8 mouse cellular contexts compared by ENCODE assay signal in genomic region chr11:65161881-65162766, GRCm38 (mm10). TPM values are rescaled to one million over a fixed set of nuclear protein-coding genes. Genes with fewer than 3 reads are reported as not detected.
DNase-seq lines count a peak whose midpoint lies in the region; ATAC-seq and TF ChIP-seq lines count a peak whose summit lies in the region.

No protein-coding gene starts in this region.

- no peaks in the 10 kb centered on the region for H3K4me1 ChIP-seq in thymus, adult 2 months (replicated peaks; ENCODE audit: control insufficient read depth, insufficient read depth, low read length)
- H3K4me1 ChIP-seq in embryonic facial prominence, embryonic 11.5 days (ENCODE audit: control insufficient read depth, insufficient read depth, low read length) = no peaks in the 10 kb centered on the region
- H3K4me1 ChIP-seq in hindbrain, embryonic 13.5 days (replicated peaks) = peaks cover 24% of the 10 kb centered on the region
- H3K4me1 ChIP-seq in midbrain, embryonic 11.5 days (ENCODE audit: control insufficient read depth, insufficient read depth, low read length) = peaks cover 6% of the 10 kb centered on the region; the same call in 1 of the 2 replicates

- no peaks in the 10 kb centered on the region for H3K27me3 ChIP-seq in thymus, adult 2 months (ENCODE audit: control insufficient read depth, insufficient read depth, low read length)
- no peaks in the 10 kb centered on the region; the same call in 1 of the 2 replicates for H3K27me3 ChIP-seq in embryonic facial prominence, embryonic 11.5 days (ENCODE audit: control insufficient read depth, insufficient read depth, low read length)
- H3K27me3 ChIP-seq in hindbrain, embryonic 13.5 days = 0 out of 2 replicates have a peak, but pooled peaks cover 5% of the 10 kb centered on the region
- H3K27me3 ChIP-seq in midbrain, embryonic 11.5 days (ENCODE audit: control insufficient read depth, insufficient read depth, low read length) = peaks cover 4% of the 10 kb centered on the region; the same call in 1 of the 2 replicates

- peak overlapping the region; percentile 8 for H3K4me3 ChIP-seq in thymus, adult 2 months (ENCODE audit: control insufficient read depth, insufficient read depth, low read length)
- peak overlapping the region; percentile 72 for H3K4me3 ChIP-seq in embryonic facial prominence, embryonic 11.5 days (ENCODE audit: low read depth, low read length)
- peak overlapping the region; percentile 88 for H3K4me3 ChIP-seq in hindbrain, embryonic 13.5 days
- H3K4me3 ChIP-seq in midbrain, embryonic 11.5 days (ENCODE audit: low read depth, low read length) = peak overlapping the region; percentile 83

- peak overlapping the region; percentile 89 for H3K9ac ChIP-seq in embryonic facial prominence, embryonic 11.5 days (replicated peaks; ENCODE audit: low read length)
- H3K9ac ChIP-seq in hindbrain, embryonic 13.5 days = peak overlapping the region; percentile 92
- H3K9ac ChIP-seq in midbrain, embryonic 11.5 days (ENCODE audit: low read length) = peak overlapping the region; percentile 88

- DNase-seq in thymus, adult 2 months = no peak
- no peak for DNase-seq in thymus, postnatal 14 days
- DNase-seq in embryonic facial prominence, embryonic 11.5 days (ENCODE audit: low spot score) = peak; percentile 25
- peak; percentile 46 to 63 for DNase-seq in left cerebral cortex, postnatal 36 days (ENCODE audit: low spot score in 2 of 2)
- peak; percentile 97 for DNase-seq in midbrain, embryonic 11.5 days (ENCODE audit: low spot score, missing footprints)
- DNase-seq in yolk sac, embryonic 10.5 days (ENCODE audit: low spot score) = peak; percentile 13
- no peak for DNase-seq in thymus, postnatal 25 days

- no peaks in the 10 kb centered on the region for H3K36me3 ChIP-seq in thymus, adult 2 months (ENCODE audit: control insufficient read depth, insufficient read depth, low read length)
- H3K36me3 ChIP-seq in embryonic facial prominence, embryonic 11.5 days (replicated peaks; ENCODE audit: control insufficient read depth, insufficient read depth, low read depth, low read length) = no peaks in the 10 kb centered on the region
- 0 out of 2 replicates have a peak, but pooled peaks cover 2% of the 10 kb centered on the region for H3K36me3 ChIP-seq in hindbrain, embryonic 13.5 days
- H3K36me3 ChIP-seq in midbrain, embryonic 11.5 days (ENCODE audit: control insufficient read depth, insufficient read depth, low read length) = no peaks in the 10 kb centered on the region

- H3K9me3 ChIP-seq in embryonic facial prominence, embryonic 11.5 days (replicated peaks; ENCODE audit: control insufficient read depth, low read length) = no peaks in the 10 kb centered on the region
- no peaks in the 10 kb centered on the region for H3K9me3 ChIP-seq in hindbrain, embryonic 13.5 days
- no peaks in the 10 kb centered on the region for H3K9me3 ChIP-seq in midbrain, embryonic 11.5 days (ENCODE audit: control insufficient read depth, low read length)

- TF ChIP-seq CTCF in thymus, adult 2 months (IDR thresholded peaks at IDR 0.05; ENCODE audit: borderline replicate concordance, control insufficient read depth, extremely low read depth, insufficient read depth, low read length, poor library complexity) = no peak

- ATAC-seq in embryonic facial prominence, embryonic 11.5 days (replicated peaks; ENCODE audit: insufficient number of reproducible peaks, low FRiP score, low TSS enrichment, low read depth) = peak; percentile 83; the same call in 1 of the 2 replicates
- ATAC-seq in hindbrain, embryonic 13.5 days (ENCODE audit: low FRiP score) = peak; percentile 93
- peak; percentile 88 for ATAC-seq in midbrain, embryonic 11.5 days (ENCODE audit: low FRiP score)

- H3K27ac ChIP-seq in thymus, adult 2 months (ENCODE audit: control insufficient read depth, insufficient read depth, low read length) = no peak overlapping the region
- H3K27ac ChIP-seq in embryonic facial prominence, embryonic 11.5 days (replicated peaks; ENCODE audit: low read depth, low read length) = no peak overlapping the region
- peak overlapping the region; percentile 81 for H3K27ac ChIP-seq in hindbrain, embryonic 13.5 days
- H3K27ac ChIP-seq in midbrain, embryonic 11.5 days (ENCODE audit: low read depth, low read length) = no peak overlapping the region

- H3K4me2 ChIP-seq in embryonic facial prominence, embryonic 11.5 days (ENCODE audit: low read depth, low read length) = peak overlapping the region; percentile 95
- H3K4me2 ChIP-seq in hindbrain, embryonic 13.5 days = peak overlapping the region; percentile 86
- H3K4me2 ChIP-seq in midbrain, embryonic 11.5 days = peak overlapping the region; percentile 92

- 8% methylated on average over 49 of the region's 49 CpGs for WGBS in thymus, adult 2 months
- WGBS in embryonic facial prominence, embryonic 11.5 days = under 1% methylated on average over 49 of the region's 49 CpGs
- under 1% methylated on average over 49 of the region's 49 CpGs for WGBS in hindbrain, embryonic 13.5 days
- under 1% methylated on average over 43 of the region's 49 CpGs for WGBS in midbrain, embryonic 11.5 days

- no peak for TF ChIP-seq POLR2A in thymus, adult 2 months (IDR thresholded peaks at IDR 0.05; ENCODE audit: control insufficient read depth, extremely low read depth, insufficient read depth, low read length, poor library complexity)

- intact Hi-C loops in left cerebral cortex, postnatal 36 days (cut with DNase I) = loop anchor here (5.0 kb wide), 1 partner anchor 75 kb away; no protein-coding TSS in a partner anchor

RNA-seq across cellular contexts. Expression of gene Arhgap44, which starts 0.6 kb away (rescaled TPM):
- polyA plus RNA-seq in thymus, adult 2 months (2012; rRNA removed) = 5.5 and 6.7 TPM in 2 replicates
- 3.3 and 4.2 TPM in 2 replicates for polyA plus RNA-seq in embryonic facial prominence, embryonic 11.5 days (2014; fragmentation: Nextera tagmentation; extraction: Ambion mirVana)
- 9.3 and 9.9 TPM in 2 replicates for polyA plus RNA-seq in hindbrain, embryonic 13.5 days (2015; fragmentation: Nextera tagmentation; extraction: Ambion mirVana)
- total RNA-seq in left cerebral cortex, postnatal 36 days (2021) = 100 to 1,000 TPM; 145 to 152 TPM
- 4.0 and 4.9 TPM in 2 replicates for polyA plus RNA-seq in midbrain, embryonic 11.5 days (2014; fragmentation: Nextera tagmentation; extraction: Ambion mirVana)

RNA-seq across cellular contexts. Expression of gene 1700086D15Rik, which starts 2.4 kb away (rescaled TPM):
- polyA plus RNA-seq in thymus, adult 2 months (2012; rRNA removed) = not detected in 2 replicates
- not detected in 2 replicates for polyA plus RNA-seq in embryonic facial prominence, embryonic 11.5 days (2014; fragmentation: Nextera tagmentation; extraction: Ambion mirVana)
- 0.30 TPM in 1 of 2 replicates, not detected in the other for polyA plus RNA-seq in hindbrain, embryonic 13.5 days (2015; fragmentation: Nextera tagmentation; extraction: Ambion mirVana)
- total RNA-seq in left cerebral cortex, postnatal 36 days (2021) = 1 to 10 TPM; 2.1 to 3.7 TPM
- polyA plus RNA-seq in midbrain, embryonic 11.5 days (2014; fragmentation: Nextera tagmentation; extraction: Ambion mirVana) = not detected in 2 replicates

Comparison
In these comparisons a context has a peak if more than half of its experiments do, and no peak if none do; other contexts are left out.
1. DNase-seq: peak in embryonic facial prominence, embryonic 11.5 days (single experiment), left cerebral cortex, postnatal 36 days (2 of 2), midbrain, embryonic 11.5 days (single experiment) and yolk sac, embryonic 10.5 days (single experiment); none in thymus, adult 2 months (single experiment), thymus, postnatal 14 days (single experiment) and thymus, postnatal 25 days (single experiment).
2. H3K4me3 ChIP-seq: peak in every context shown above with its lines; median percentile 88 in hindbrain, embryonic 13.5 days; 83 in midbrain, embryonic 11.5 days; 72 in embryonic facial prominence, embryonic 11.5 days; 8 in thymus, adult 2 months.
3. Peak in every context shown above with its lines, with median percentiles within 50 percentile points of each other: ATAC-seq, H3K4me2 ChIP-seq and H3K9ac ChIP-seq.